Mouse (Mus musculus) embryonic fibroblast, embryonic 13.5 days (primary cell): ENCODE results near the gene Clec12b.
"Not testable (repeated sequence)": the region's sequence is repeated elsewhere in the genome, so short reads cannot be mapped to it uniquely, and the experiment has no call there.

Experiments
- CTCF ChIP-seq: IDR thresholded peaks from 2 replicates; pipeline ENCODE4 v1.5.1; 2011; ENCODE audit warnings: mild to moderate bottlenecking, control low read depth, low read length, moderate library complexity, borderline replicate concordance; ENCODE audit not compliant: insufficient read depth
- POLR2A ChIP-seq: IDR thresholded peaks from 2 replicates; pipeline ENCODE4 v1.6.1; 2011; ENCODE audit warnings: low read depth, mild to moderate bottlenecking, control low read depth, low read length, moderate library complexity

GRCm38 (mm10) chr6:129342391-129342790 lies 43.3 kb downstream of the Clec12b start, which contains the start of gene Clec12a:
- TF ChIP-seq CTCF, POLR2A: not testable (repeated sequence)
